Mouse (Mus musculus): ENCODE measurements at regions not wholly inside any gene's neighbourhood (a gene's known extent, or its start where the extent isn't known, plus 50 kb on each side); places are given as distances from the start of the nearest gene placed in this dataset.

GRCm38 (mm10) chr16:22750725-22751287 lies 60.6 kb downstream of the Crygs start:
- DNase-seq (ENCODE audit: low spot score): peak; percentile 7

- DNase-seq (ENCODE audit: low spot score): no peak
Measured at GRCm38 (mm10) chr16:22744121-22744855, 67.1 kb downstream of the Crygs start.

GRCm38 (mm10) chr16:22743461-22743860 lies 67.9 kb downstream of the Crygs start:
- no peak for DNase-seq (ENCODE audit: low spot score)

GRCm38 (mm10) chr16:22741496-22741895 lies 69.9 kb downstream of the Crygs start:
- no peak for DNase-seq (ENCODE audit: low spot score)

- no peak for DNase-seq (ENCODE audit: low spot score)
Measured at GRCm38 (mm10) chr16:22734529-22735022, 76.8 kb downstream of the Crygs start.

- no peak for DNase-seq (ENCODE audit: low spot score)
Measured at GRCm38 (mm10) chr16:22733772-22734528, 76.9 kb upstream of the Dgkg start.

- DNase-seq (ENCODE audit: low spot score): no peak
Measured at GRCm38 (mm10) chr16:22729096-22729495, 72.1 kb upstream of the Dgkg start.

GRCm38 (mm10) chr16:22725261-22725660 lies 68.2 kb upstream of the Dgkg start:
- DNase-seq (ENCODE audit: low spot score): no peak

- no peak for DNase-seq (ENCODE audit: low spot score)
Measured at GRCm38 (mm10) chr16:22723333-22723732, 66.3 kb upstream of the Dgkg start.

GRCm38 (mm10) chr16:22719791-22720190 lies 62.8 kb upstream of the Dgkg start:
- DNase-seq (ENCODE audit: low spot score): no peak

GRCm38 (mm10) chr16:22719304-22719703 lies 62.3 kb upstream of the Dgkg start:
- DNase-seq (ENCODE audit: low spot score): no peak

- no peak for DNase-seq (ENCODE audit: low spot score)
Measured at GRCm38 (mm10) chr16:22717462-22717861, 60.4 kb upstream of the Dgkg start.

- no peak for DNase-seq (ENCODE audit: low spot score)
Measured at GRCm38 (mm10) chr16:22716306-22716830, 59.3 kb upstream of the Dgkg start.

- no peak for DNase-seq (ENCODE audit: low spot score)
Measured at GRCm38 (mm10) chr16:22714315-22714714, 57.3 kb upstream of the Dgkg start.

GRCm38 (mm10) chr16:22708768-22709167 lies 51.7 kb upstream of the Dgkg start:
- no peak for DNase-seq (ENCODE audit: low spot score)
